Mouse (Mus musculus) CD4-positive, CD25-positive, alpha-beta regulatory T cell (primary cell): ENCODE data around the gene Amhr2. TPM values are rescaled to one million over a fixed set of nuclear protein-coding genes. Genes with fewer than 3 reads are reported as not detected.

Experiments
- polyA plus RNA-seq: library from polyadenylated mRNA; unstranded; fragments of 100-300 nt; shearing (Covaris generic); gene quantifications from one replicate; pipeline ENCODE4 v1.2.1, GENCODE M21; 2017

The Amhr2 gene
- polyA plus RNA-seq = 0.14 TPM

DNA sequence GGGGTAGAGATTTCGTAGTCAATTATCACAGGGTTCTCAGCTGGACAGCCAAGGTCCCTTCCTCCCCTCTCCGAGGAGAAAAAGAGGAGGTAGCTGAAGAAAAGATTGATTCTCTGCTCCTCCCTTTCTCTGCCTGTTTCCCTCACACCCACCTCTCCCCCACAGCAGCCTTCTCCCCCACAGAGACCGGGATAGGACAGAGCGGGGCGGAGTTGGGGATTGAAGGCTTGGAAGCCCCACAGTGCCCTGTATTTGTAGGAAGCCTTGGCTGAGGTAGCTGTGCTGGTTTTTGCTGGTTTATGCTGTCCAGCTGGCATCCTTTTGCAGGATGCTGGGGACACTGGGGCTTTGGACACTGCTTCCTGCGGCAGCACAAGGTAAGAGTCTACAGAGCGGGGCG lies at the start of gene Amhr2:
Amhr2 (plus strand) TSS at position 222 of the 400 bp plus-strand sequence.

DNA sequence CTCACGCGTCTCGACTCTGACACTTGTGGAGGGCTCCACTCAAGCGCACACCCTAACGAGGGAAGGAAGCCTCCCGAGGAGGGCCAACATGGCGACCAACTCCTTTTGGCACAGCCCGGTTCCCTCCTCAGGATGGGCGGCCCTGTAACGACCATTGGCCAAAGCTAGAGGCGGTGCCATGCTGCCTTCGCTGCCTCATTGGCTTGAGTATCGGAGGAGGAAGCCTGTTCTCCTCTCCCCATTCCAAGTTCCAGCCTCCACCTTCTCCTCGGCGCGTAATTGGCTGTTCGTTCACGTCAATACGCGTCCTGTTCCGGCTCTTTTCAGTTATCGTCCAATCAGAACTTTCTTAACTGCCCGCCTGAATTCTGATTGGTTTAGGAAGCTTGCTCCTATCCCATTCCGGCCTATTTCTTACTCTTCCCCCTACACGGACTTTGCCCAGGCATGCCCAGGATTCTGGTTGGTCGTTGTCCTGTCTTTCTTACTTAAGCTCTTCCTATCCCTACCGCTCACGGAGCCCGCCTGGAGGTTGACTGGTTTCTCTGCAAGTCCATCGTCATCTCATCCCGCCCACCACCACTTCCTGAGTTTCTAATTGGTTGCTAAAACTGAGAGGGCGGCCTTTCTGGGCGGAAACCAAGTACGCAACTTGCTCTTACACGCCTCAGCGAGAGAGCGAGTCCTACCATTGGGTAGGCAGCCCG lies 39.5 kb upstream of the Amhr2 start, which contains the start of gene Sp1:
Sp1 (plus strand) TSS at position 655 of the 707 bp plus-strand sequence.

GRCm38 (mm10) chr15:102458904-102459317 lies 13.7 kb downstream of the Amhr2 start, which contains the start of gene Prr13:
Gene Prr13 (plus strand): TSS chr15:102459028.

DNA sequence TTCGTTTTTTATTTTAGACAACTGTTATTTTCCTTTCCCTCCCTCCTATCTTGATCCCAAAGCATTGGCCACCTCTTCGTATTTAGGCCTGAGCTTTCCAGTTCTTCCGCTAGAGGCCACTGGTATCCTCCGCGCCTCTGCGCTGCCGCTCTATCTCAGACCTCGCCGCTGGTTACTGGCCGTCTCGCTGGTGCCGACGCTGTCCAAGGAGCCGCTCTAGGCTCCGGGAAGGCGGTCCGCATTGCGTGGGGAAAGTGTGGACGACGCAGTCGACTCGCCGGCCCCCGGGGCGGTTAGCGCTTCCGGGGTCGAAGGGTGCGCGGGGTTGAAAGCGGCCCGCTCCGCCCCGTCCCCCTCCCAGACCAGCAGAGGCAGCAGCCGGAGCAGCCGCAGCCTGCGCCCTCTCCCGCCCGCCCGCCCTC lies 25.0 kb downstream of the Amhr2 start, which contains the start of gene Pcbp2:
Pcbp2 (plus strand) TSS at position 357 of the 422 bp plus-strand sequence.

DNA sequence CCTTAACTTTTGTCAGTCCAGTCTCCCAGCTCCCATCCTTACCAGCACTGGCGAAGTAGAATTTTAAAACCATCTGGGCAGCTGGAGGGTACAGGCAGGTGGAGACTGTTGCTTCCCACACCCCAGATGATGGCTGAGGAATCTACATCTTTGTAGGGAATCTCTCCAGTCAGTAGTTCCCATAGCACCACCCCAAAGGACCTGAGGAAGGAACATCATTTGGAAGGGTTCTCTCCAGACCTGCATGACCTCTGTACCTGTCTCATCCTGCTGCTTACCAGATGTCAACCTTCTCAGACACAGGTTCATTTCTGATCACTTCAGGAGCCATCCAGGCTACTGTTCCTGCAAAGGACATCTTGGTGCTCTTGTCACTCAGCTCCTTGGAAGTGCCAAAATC lies 58.3 kb downstream of the Amhr2 start, which contains the start of gene Gm10337:
Gm10337 (plus strand) TSS at position 276 of the 400 bp plus-strand sequence.

Other genes with a start within 250 kb of the Amhr2 start
- gene Zfp740, start 242.1 kb upstream of the Amhr2 start, polyA plus RNA-seq = 100 TPM
- gene Csad, start 240.6 kb upstream of the Amhr2 start, polyA plus RNA-seq = 24.4 TPM
- gene Itgb7, start 213.4 kb upstream of the Amhr2 start, polyA plus RNA-seq = 1,211 TPM
- gene Rarg, start 187.8 kb upstream of the Amhr2 start, polyA plus RNA-seq = 43.7 TPM
- 0.08 TPM for gene Gm9918, start 174.8 kb upstream of the Amhr2 start, polyA plus RNA-seq
- gene Mfsd5, start 165.9 kb upstream of the Amhr2 start, polyA plus RNA-seq = 111 TPM
- 1.2 TPM for gene Espl1, start 149.1 kb upstream of the Amhr2 start, polyA plus RNA-seq
- gene Pfdn5, start 119.3 kb upstream of the Amhr2 start, polyA plus RNA-seq = 400 TPM
- gene Myg1, start 113.7 kb upstream of the Amhr2 start, polyA plus RNA-seq = 83.9 TPM
- 54.0 TPM for gene Aaas, start 94.6 kb upstream of the Amhr2 start, polyA plus RNA-seq
- gene Sp7, start 78.2 kb upstream of the Amhr2 start, polyA plus RNA-seq = not detected
- gene Sp1, start 39.2 kb upstream of the Amhr2 start, polyA plus RNA-seq = 14.1 TPM
- gene Prr13, start 13.7 kb downstream of the Amhr2 start, polyA plus RNA-seq = 418 TPM
- gene Pcbp2, start 25.2 kb downstream of the Amhr2 start, polyA plus RNA-seq = 105 TPM
- not detected for gene Gm10337, start 58.4 kb downstream of the Amhr2 start, polyA plus RNA-seq
- 9.0 TPM for gene Map3k12, start 71.7 kb downstream of the Amhr2 start, polyA plus RNA-seq
- 59.4 TPM for gene Tarbp2, start 72.8 kb downstream of the Amhr2 start, polyA plus RNA-seq
- 4.3 TPM for gene Npff, start 79.6 kb downstream of the Amhr2 start, polyA plus RNA-seq
- gene Gm28047, start 179.7 kb downstream of the Amhr2 start, polyA plus RNA-seq = 0.80 TPM
- 40.9 TPM for gene Atf7, start 180.1 kb downstream of the Amhr2 start, polyA plus RNA-seq
- 21.9 TPM for gene Atp5g2, start 227.0 kb downstream of the Amhr2 start, polyA plus RNA-seq